Mouse (Mus musculus) liver, embryonic 16.5 days (tissue): ENCODE measurements around the gene Parp9. TPM values are rescaled to one million over a fixed set of nuclear protein-coding genes. Genes with fewer than 3 reads are reported as not detected.
"Not testable (repeated sequence)": the region's sequence is repeated elsewhere in the genome, so short reads cannot be mapped to it uniquely, and the experiment has no call there.

Experiments used
- ATAC-seq: fragments of 200-750 bp; cut with Nextera tagmentation; 2 replicates; pipeline ENCODE4 v1.8.0; 2017; ENCODE audit warnings: low read depth, mild to moderate bottlenecking, moderate number of reproducible peaks, moderate library complexity
- H3K27ac ChIP-seq: fragments of 300-500 bp; sonication (generic); 2 replicates; pipeline ENCODE4 v1.5.1; 2014; ENCODE audit warnings: mild to moderate bottlenecking, low read length
- H3K27me3 ChIP-seq: fragments of 300-500 bp; sonication (generic); 2 replicates; pipeline ENCODE4 v1.6.1; 2014; ENCODE audit warnings: low read depth, low read length, mixed read lengths; ENCODE audit not compliant: control insufficient read depth, insufficient read depth
- H3K36me3 ChIP-seq: fragments of 300-500 bp; sonication (generic); 2 replicates; pipeline ENCODE4 v1.6.1; 2014; ENCODE audit warnings: mild to moderate bottlenecking; ENCODE audit not compliant: control insufficient read depth, insufficient read depth
- H3K4me1 ChIP-seq: fragments of 300-500 bp; sonication (generic); 2 replicates; pipeline ENCODE4 v1.6.1; 2014; ENCODE audit warnings: low read depth, low read length, mixed read lengths; ENCODE audit not compliant: control insufficient read depth
- H3K4me2 ChIP-seq: fragments of 300-500 bp; sonication (generic); 2 replicates; pipeline ENCODE4 v1.6.1; 2014; ENCODE audit warnings: low read depth, low read length, mixed read lengths
- H3K4me3 ChIP-seq: fragments of 300-500 bp; sonication (generic); 2 replicates; pipeline ENCODE4 v1.5.1; 2014; ENCODE audit warnings: low read depth, mild to moderate bottlenecking, low read length
- H3K9ac ChIP-seq: fragments of 300-500 bp; sonication (generic); 2 replicates; pipeline ENCODE4 v1.6.1; 2014; ENCODE audit warnings: low read depth, low read length
- H3K9me3 ChIP-seq: fragments of 300-500 bp; sonication (generic); replicated peaks from 2 replicates; pipeline ENCODE4 v1.6.1; 2016; ENCODE audit warnings: low read length; ENCODE audit not compliant: control insufficient read depth
- WGBS: fragments of 180-500 bp; shearing (Covaris S2); extraction: QIAGEN DNeasy Blood & Tissue Kit; methylation state at CpG from one replicate; pipeline ENCODE4 v1.1.7; 2014; ENCODE audit not compliant: insufficient replicate concordance; 5-methylcytosine and 5-hydroxymethylcytosine counted together
- polyA plus RNA-seq: library from polyadenylated mRNA; unstranded; fragments of >200 nt; fragmentation: Nextera tagmentation; extraction: Ambion mirVana; gene quantifications from 2 replicates; pipeline ENCODE4 v1.2.1, GENCODE M21; 2015

The Parp9 gene
- polyA plus RNA-seq, result 7.3 and 7.7 TPM in 2 replicates

- peaks cover 5% of the 10 kb centered on the region; the same call in 1 of the 2 replicates for H3K36me3 ChIP-seq
- H3K4me2 ChIP-seq, result peak within 1 kb of the TSS; percentile 94
- H3K27me3 ChIP-seq, result no peaks in the 10 kb centered on the region
- peak within 1 kb of the TSS; percentile 76 for H3K27ac ChIP-seq
- peak within 1 kb of the TSS; percentile 87 for H3K4me3 ChIP-seq
- H3K4me1 ChIP-seq, result peaks cover 11% of the 10 kb centered on the region
- H3K9me3 ChIP-seq, result no peaks in the 10 kb centered on the region
- WGBS, result under 1% methylated on average over 52 of the region's 52 CpGs
- H3K9ac ChIP-seq, result peak within 1 kb of the TSS; percentile 88
- peak; percentile 82 for ATAC-seq
Measured at GRCm38 (mm10) chr16:35938211-35939151, at the start of gene Parp9, which contains the start of gene Dtx3l. Gene Parp9 (plus strand): TSS chr16:35938470. Gene Dtx3l (minus strand): TSS chr16:35939151.

GRCm38 (mm10) chr16:35888910-35889309 is 49.4 kb upstream of the Parp9 start:
- Histone ChIP-seq H3K9me3 (no peaks in the 10 kb centered on the region), H3K4me3 (no peak overlapping the region), H3K27me3 (no peaks in the 10 kb centered on the region), H3K4me1 (no peaks in the 10 kb centered on the region), H3K27ac (no peak overlapping the region), H3K36me3 (no peaks in the 10 kb centered on the region), H3K4me2 (no peak overlapping the region), H3K9ac (no peak overlapping the region)
- no peak for ATAC-seq
- 77% methylated on average over 5 of the region's 5 CpGs for WGBS

- no peak for ATAC-seq
- no peak overlapping the region for H3K27ac ChIP-seq
- H3K27me3 ChIP-seq, result no peaks in the 10 kb centered on the region
- H3K9me3 ChIP-seq, result no peaks in the 10 kb centered on the region
- H3K4me2 ChIP-seq, result no peak overlapping the region
- H3K4me1 ChIP-seq, result no peaks in the 10 kb centered on the region
- H3K9ac ChIP-seq, result no peak overlapping the region
- H3K36me3 ChIP-seq, result no peaks in the 10 kb centered on the region
- H3K4me3 ChIP-seq, result no peak overlapping the region
- 55% methylated on average over 3 of the region's 3 CpGs for WGBS
Measured at GRCm38 (mm10) chr16:35890645-35891044, 47.6 kb upstream of the Parp9 start.

- WGBS, result 58% methylated on average over 5 of the region's 5 CpGs
- not testable (repeated sequence) for H3K9ac ChIP-seq, H3K9me3 ChIP-seq, H3K4me1 ChIP-seq, ATAC-seq, H3K36me3 ChIP-seq, H3K4me3 ChIP-seq, H3K27ac ChIP-seq, H3K4me2 ChIP-seq, H3K27me3 ChIP-seq
Measured at GRCm38 (mm10) chr16:35891603-35892002, 46.7 kb upstream of the Parp9 start.

GRCm38 (mm10) chr16:35894997-35895396 is 43.3 kb upstream of the Parp9 start:
- Histone ChIP-seq H3K9me3 (no peaks in the 10 kb centered on the region), H3K27me3 (no peaks in the 10 kb centered on the region), H3K36me3 (no peaks in the 10 kb centered on the region), H3K9ac (no peak overlapping the region), H3K4me1 (no peaks in the 10 kb centered on the region), H3K4me3 (no peak overlapping the region), H3K27ac (no peak overlapping the region), H3K4me2 (no peak overlapping the region)
- no peak for ATAC-seq
- 52% methylated on average over 6 of the region's 6 CpGs for WGBS

- Histone ChIP-seq H3K27me3 (no peaks in the 10 kb centered on the region), H3K4me1 (no peaks in the 10 kb centered on the region; the same call in 1 of the 2 replicates), H3K27ac (no peak overlapping the region), H3K9me3 (no peaks in the 10 kb centered on the region), H3K36me3 (no peaks in the 10 kb centered on the region), H3K9ac (no peak overlapping the region), H3K4me3 (no peak overlapping the region), H3K4me2 (no peak overlapping the region)
- 59% methylated on average over 3 of the region's 3 CpGs for WGBS
- ATAC-seq, result no peak
Measured at GRCm38 (mm10) chr16:35900541-35900940, 37.7 kb upstream of the Parp9 start.

- no peak for ATAC-seq
- 60% methylated on average over 6 of the region's 6 CpGs for WGBS
- H3K9ac ChIP-seq, result no peak overlapping the region
- no peak overlapping the region for H3K4me3 ChIP-seq
- no peaks in the 10 kb centered on the region for H3K27me3 ChIP-seq
- no peak overlapping the region for H3K4me2 ChIP-seq
- no peaks in the 10 kb centered on the region; the same call in none of the 2 replicates for H3K4me1 ChIP-seq
- H3K9me3 ChIP-seq, result no peaks in the 10 kb centered on the region
- H3K27ac ChIP-seq, result no peak overlapping the region
- H3K36me3 ChIP-seq, result no peaks in the 10 kb centered on the region
Measured at GRCm38 (mm10) chr16:35903014-35903640, 35.1 kb upstream of the Parp9 start.

GRCm38 (mm10) chr16:35904121-35904736 is 34.0 kb upstream of the Parp9 start:
- WGBS, result 31% methylated on average over 4 of the region's 4 CpGs
- no peak overlapping the region for H3K9ac ChIP-seq
- no peak overlapping the region for H3K4me2 ChIP-seq
- H3K36me3 ChIP-seq, result no peaks in the 10 kb centered on the region
- H3K4me3 ChIP-seq, result no peak overlapping the region
- no peak overlapping the region for H3K27ac ChIP-seq
- ATAC-seq, result no peak
- no peaks in the 10 kb centered on the region for H3K27me3 ChIP-seq
- no peaks in the 10 kb centered on the region; the same call in none of the 2 replicates for H3K4me1 ChIP-seq
- H3K9me3 ChIP-seq, result no peaks in the 10 kb centered on the region
